Mouse (Mus musculus): ENCODE results near the gene Hras.
A peak's percentile ranks its signal among the peaks of the same experiment; 100 is the strongest.

GRCm38 (mm10) chr7:141209526-141209925 lies 15.7 kb upstream of the Hras start:
- TF ChIP-seq CTCF (IDR thresholded peaks at IDR 0.05; ENCODE audit: low read depth) (no peak), EP300 (IDR thresholded peaks at IDR 0.05; ENCODE audit: low read depth) (peak; percentile 78)

Data from liver, embryonic 14.5 days (tissue).